Mouse (Mus musculus) gastrocnemius, adult 2 months (tissue): ENCODE results near the gene Elmo1. TPM values are rescaled to one million over a fixed set of nuclear protein-coding genes. Genes with fewer than 3 reads are reported as not detected.
A peak's percentile ranks its signal among the peaks of the same experiment; 100 is the strongest.

Experiments used
- DNase-seq: peaks from one replicate; pipeline ENCODE4 v3.0.0; 2022
- H3K27ac ChIP-seq: fragments of 200-600 bp; 2 replicates; pipeline ENCODE4 v1.8.1; 2022; ENCODE audit warnings: mild to moderate bottlenecking
- H3K4me3 ChIP-seq: fragments of 200-600 bp; 2 replicates; pipeline ENCODE4 v1.8.1; 2022; ENCODE audit warnings: mild to moderate bottlenecking, moderate library complexity
- CTCF ChIP-seq: fragments of 200-600 bp; IDR thresholded peaks from 2 replicates; pipeline ENCODE4 v1.8.1; 2022; ENCODE audit warnings: antibody characterized with exemption, mild to moderate bottlenecking, moderate library complexity
- intact Hi-C: fragments of 180-260 bp; cut with DNase I; formaldehyde crosslinking; loops from one replicate; pipeline ENCODE4 v1.15.1; 2025
- total RNA-seq, 2 experiments: library from RNA; stranded (reverse); gene quantifications; 2 replicates each; pipeline ENCODE4 v1.2.3; 2021

Elmo1 gene
- total RNA-seq, 2 experiments from 2014 or later: 4.1 to 4.3 TPM

- intact Hi-C loops: loop anchor here (5.0 to 10.0 kb wide), 2 partner anchors 50 to 92 kb away; partner anchors contain the start of gene Elmo1
- Histone ChIP-seq H3K4me3 (peak overlapping the region; percentile 59), H3K27ac (peak overlapping the region; percentile 73)
Observed at GRCm38 (mm10) chr13:20184239-20185033, 94.0 kb downstream of the Elmo1 start.

GRCm38 (mm10) chr13:20185034-20185846 lies 94.8 kb downstream of the Elmo1 start:
- intact Hi-C loops: loop anchor here (5.0 to 10.0 kb wide), 2 partner anchors 50 to 93 kb away; partner anchors contain the start of gene Elmo1
- peak; percentile 13; the same call in 1 of the 2 replicates for TF ChIP-seq CTCF
- no peak for DNase-seq
- Histone ChIP-seq H3K27ac (peak overlapping the region; percentile 73), H3K4me3 (peak overlapping the region; percentile 59)

More at GRCm38 (mm10) chr13:20184239-20185033, 94.0 kb downstream of the Elmo1 start:
- DNase-seq: no peak
- no peak for TF ChIP-seq CTCF

GRCm38 (mm10) chr13:20185847-20186213 lies 95.4 kb downstream of the Elmo1 start:
- no peak for DNase-seq
- TF ChIP-seq CTCF: no peak
- intact Hi-C loops: loop anchor here (5.0 to 10.0 kb wide), 2 partner anchors 49 to 94 kb away; partner anchors contain the start of gene Elmo1
- H3K27ac ChIP-seq: no peak overlapping the region
- no peak overlapping the region for H3K4me3 ChIP-seq

- intact Hi-C loops: loop anchor here (5.0 to 10.0 kb wide), 2 partner anchors 47 to 95 kb away; partner anchors contain the start of gene Elmo1
- no peak for DNase-seq
- Histone ChIP-seq H3K4me3 (no peak overlapping the region), H3K27ac (no peak overlapping the region)
- TF ChIP-seq CTCF: no peak
Observed at GRCm38 (mm10) chr13:20187647-20188046, 97.3 kb downstream of the Elmo1 start.

- no peak for TF ChIP-seq CTCF
- Histone ChIP-seq H3K27ac (no peak overlapping the region), H3K4me3 (no peak overlapping the region)
- DNase-seq: no peak
- intact Hi-C loops: no loop called here
Observed at GRCm38 (mm10) chr13:20192009-20192584, 101.7 kb downstream of the Elmo1 start.

GRCm38 (mm10) chr13:20200582-20200981 lies 110.2 kb downstream of the Elmo1 start:
- no peak for TF ChIP-seq CTCF
- intact Hi-C loops: no loop called here
- Histone ChIP-seq H3K4me3 (no peak overlapping the region), H3K27ac (no peak overlapping the region)
- no peak for DNase-seq

GRCm38 (mm10) chr13:20202617-20203016 lies 112.2 kb downstream of the Elmo1 start:
- no peak for DNase-seq
- Histone ChIP-seq H3K4me3 (no peak overlapping the region), H3K27ac (no peak overlapping the region)
- TF ChIP-seq CTCF: no peak
- intact Hi-C loops: no loop called here

GRCm38 (mm10) chr13:20204165-20204564 lies 113.8 kb downstream of the Elmo1 start:
- no peak for DNase-seq
- no peak for TF ChIP-seq CTCF
- no peak overlapping the region for H3K27ac ChIP-seq
- no peak overlapping the region for H3K4me3 ChIP-seq
- intact Hi-C loops: no loop called here

GRCm38 (mm10) chr13:20205007-20205745 lies 114.8 kb downstream of the Elmo1 start:
- H3K27ac ChIP-seq: no peak overlapping the region
- no peak overlapping the region for H3K4me3 ChIP-seq
- intact Hi-C loops: no loop called here
- TF ChIP-seq CTCF: no peak
- DNase-seq: no peak

GRCm38 (mm10) chr13:20205746-20206145 lies 115.3 kb downstream of the Elmo1 start:
- Histone ChIP-seq H3K27ac (no peak overlapping the region), H3K4me3 (no peak overlapping the region)
- intact Hi-C loops: no loop called here
- DNase-seq: no peak
- no peak for TF ChIP-seq CTCF

GRCm38 (mm10) chr13:20207126-20207525 lies 116.7 kb downstream of the Elmo1 start:
- Histone ChIP-seq H3K27ac (no peak overlapping the region), H3K4me3 (no peak overlapping the region)
- TF ChIP-seq CTCF: no peak
- intact Hi-C loops: no loop called here
- DNase-seq: no peak
